Mouse (Mus musculus): ENCODE measurements around the gene F11r.

F11r gene

DNA sequence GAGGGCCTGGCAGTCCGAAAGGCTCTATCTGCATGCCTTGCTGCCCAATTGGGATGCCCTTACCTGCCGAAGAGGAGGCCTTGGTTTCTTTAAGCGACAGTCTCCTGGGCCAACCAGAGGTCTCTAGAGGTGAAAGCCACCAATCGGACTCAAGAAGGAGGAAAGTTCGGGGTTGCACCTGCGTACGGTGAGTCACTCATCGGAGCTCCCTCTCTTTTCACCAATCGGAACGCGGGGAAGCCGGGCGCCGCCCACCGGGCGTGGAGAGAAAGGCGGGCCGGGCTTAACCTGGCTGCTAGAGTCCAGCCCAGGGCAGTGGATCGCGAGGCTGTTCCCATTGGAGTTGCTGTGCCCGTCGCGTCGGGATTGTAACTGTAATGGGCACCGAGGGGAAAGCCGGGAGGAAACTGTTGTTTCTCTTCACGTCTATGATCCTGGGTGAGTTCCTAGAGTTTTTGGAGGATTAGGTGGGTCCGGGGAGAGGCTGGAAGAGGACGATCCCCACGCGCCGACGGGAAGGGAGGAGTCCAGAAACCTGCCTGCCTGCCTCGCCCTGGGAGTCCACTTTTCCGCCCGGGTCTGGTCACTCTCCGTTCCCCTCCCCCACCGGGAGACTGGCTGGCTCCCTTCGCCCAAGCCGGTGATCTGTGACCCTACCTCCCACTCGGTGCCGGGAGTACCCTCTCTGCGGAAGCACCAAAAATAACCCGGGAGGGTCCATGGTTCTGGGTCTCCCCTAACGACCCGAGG lies at the start of gene F11r:
F11r (plus strand) TSS at position 272 of the 750 bp plus-strand sequence.
- peak; percentile 95 to 98 for DNase-seq

DNA sequence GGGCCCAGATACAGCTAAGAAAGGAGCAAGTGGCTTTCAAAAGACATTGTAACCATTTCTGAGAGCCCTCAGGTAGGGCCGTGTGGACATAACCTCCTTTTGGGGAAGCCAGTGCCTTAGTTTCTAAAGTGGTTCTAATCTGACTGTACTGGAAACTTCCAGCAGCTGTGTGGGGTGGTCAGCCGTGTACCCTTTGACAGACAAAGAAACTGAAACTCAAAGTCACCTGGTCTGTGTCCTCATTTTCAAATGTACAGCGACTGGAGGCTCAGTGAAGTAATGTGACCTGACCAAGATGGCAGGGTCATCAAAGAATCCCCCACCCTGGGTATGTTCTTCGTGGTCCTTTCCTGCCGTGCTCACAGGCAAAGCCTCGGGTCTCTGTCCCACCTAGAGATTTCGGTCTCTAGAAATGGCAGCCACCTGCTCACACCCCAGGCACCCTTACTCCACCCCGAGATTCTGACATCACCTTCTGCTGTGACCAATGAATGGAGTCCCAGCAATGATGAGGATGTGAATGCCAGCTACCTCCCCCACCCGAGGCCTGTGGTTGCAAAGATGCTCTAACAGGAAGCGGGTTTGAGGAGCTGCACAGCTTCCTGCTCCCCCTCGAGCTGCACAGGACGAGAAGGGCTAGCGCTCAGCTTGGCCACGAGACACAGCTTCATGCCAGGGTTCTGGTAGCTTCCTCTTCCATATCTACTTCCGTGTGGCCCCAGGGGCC lies 48.8 kb upstream of the F11r start, which contains the start of gene Arhgap30:
Arhgap30 (plus strand) TSS at position 579 of the 727 bp plus-strand sequence.
- peak in 1 of 2 experiments; percentile 53 for DNase-seq

DNA sequence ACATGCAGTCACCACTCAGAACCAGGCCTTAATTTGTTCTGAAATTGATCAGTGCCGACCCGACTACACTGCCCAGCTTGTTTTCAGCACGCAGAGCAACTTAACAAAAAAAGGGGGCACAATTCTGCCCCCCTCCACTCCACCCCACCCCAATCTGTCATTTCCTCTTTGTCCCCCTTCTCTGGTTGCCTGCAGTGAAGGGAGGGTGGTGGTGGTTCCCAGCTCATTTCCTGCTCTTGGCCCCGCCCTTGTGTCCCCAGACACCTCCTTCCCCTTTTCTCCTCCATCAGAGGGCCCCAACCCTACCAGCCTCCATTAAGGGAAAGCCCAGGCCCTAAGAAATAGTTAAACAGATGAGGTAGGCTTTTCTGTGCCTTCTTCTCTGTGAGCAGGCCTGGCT lies 47.2 kb upstream of the F11r start:
- DNase-seq = no peak

DNA sequence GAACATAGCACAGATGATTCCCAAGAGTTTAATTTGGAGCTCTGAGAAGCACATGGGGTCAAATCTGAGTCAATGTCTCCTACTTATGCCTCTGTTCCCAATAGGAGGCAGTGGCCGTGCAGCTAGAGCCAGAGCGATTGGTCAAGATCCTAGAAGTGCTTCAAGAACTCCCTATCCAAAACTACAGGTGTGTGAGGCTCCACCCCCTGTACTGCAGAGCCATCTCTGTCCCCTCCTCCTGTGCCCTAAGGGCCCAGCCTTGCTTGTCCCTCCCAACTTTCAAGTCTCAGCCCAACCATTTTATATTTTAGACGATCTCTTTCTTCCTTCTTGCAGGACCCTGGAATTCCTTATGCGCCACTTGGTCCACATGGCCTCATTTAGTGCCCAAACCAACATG lies 35.5 kb upstream of the F11r start:
- no peak for DNase-seq

DNA sequence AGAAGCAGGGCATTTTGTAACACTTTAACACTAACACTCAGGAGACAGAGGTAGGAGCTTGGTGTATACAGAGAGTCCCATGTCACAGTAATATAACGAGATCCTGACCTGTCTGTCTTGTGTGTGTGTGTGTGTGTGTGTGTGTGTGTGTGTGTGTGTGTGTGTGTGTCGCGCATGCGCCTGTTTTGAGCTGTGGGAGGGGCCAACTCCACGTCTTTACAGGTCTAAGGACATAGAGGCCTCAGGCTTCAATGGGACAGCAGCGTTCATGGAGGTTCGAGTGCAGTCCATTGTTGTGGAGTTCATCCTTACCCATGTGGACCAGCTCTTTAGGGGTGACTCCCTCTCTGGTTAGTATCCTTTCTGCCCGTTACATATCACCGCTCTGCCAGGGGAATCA lies 34.3 kb upstream of the F11r start:
- DNase-seq = no peak

DNA sequence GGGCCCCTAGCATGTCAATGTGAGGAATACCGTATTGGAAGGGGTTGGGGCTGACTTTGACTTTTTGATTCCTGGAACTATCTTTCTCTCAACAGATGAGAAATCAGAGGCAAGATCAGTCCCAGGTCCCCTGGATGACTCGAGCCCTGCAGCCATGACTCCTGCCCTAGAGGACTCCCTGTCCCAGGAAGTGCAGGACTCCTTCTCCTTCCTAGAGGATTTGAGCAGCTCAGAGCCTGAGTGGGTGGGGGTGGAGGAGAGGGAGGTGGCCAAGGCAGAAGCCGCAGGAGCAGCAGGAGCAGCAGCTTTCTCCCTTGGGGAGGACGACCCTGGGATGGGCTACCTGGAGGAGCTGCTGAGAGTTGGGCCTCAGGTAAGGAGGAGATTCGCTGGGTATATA lies 30.1 kb upstream of the F11r start:
- no peak for DNase-seq

DNA sequence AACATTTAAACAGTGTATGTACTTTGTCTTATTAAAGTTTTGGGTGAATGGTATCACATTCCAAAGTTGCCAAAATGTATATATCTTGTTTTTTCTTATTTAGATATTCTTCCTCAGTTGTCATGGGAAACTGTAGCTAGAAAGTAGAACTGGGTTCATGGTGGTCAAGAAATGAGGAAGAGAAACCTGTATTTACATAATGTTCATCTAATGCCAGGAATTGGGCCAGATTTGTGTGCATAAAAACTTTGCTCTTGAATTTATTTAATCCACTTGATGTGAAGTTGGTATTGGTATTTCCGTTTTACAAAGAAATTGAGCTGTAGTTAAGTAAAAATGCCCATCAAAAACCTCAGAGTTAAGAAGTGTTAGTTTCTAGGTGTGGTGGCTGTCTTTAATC lies 27.1 kb upstream of the F11r start:
- no peak for DNase-seq

DNA sequence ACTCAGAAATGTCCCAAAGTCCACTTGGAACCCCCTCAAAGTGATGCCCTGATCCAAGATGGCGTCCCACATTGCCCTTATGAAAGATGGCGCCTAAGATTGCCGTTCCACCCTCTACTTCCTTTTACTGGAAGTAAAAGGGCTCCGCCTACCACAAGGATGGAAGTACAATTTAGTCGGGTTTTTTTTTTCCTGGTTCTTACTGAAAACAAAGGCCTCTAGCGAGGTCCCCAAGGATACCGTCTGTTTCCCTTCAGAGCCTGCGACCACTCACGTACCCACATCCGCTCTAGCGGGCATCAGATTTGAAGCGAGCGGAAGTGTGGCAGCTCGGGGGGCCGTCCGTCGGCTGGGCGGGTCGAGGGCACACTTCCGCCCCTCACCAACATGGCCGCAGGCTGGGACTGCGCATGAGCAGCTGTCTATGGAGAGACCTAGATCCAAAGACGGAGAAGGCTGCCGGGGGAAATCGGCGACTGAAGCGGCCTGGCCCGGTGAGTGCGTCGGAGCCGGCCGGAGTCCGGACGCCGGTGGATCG lies 26.3 kb upstream of the F11r start, which contains the start of gene Usf1:
Usf1 (plus strand) TSS at position 367 of the 538 bp plus-strand sequence.
- DNase-seq = peak; percentile 95 to 97

DNA sequence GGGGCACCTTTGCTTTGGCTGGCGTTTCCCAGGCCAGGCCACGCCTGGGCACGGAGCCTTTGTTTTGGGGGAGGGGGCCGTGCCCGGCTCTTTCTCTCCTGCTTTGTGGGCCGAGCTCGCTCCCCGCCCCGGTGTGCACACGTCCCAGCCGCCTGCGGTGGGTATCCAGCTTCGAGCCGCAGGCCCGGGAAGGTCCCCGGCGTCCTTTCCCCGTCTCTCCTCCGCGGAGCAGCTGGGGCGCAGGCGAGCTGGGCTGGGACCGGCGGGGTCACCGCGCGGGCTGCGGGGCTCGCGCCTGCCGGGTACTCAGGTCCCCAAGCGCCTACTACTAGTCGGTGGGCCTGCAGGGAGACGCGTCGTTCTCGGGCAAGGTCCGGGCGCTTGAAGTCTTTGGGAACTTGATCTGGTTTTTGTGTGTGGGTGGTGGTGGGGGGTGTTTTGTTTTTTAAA lies 25.8 kb upstream of the F11r start:
- no peak for DNase-seq

DNA sequence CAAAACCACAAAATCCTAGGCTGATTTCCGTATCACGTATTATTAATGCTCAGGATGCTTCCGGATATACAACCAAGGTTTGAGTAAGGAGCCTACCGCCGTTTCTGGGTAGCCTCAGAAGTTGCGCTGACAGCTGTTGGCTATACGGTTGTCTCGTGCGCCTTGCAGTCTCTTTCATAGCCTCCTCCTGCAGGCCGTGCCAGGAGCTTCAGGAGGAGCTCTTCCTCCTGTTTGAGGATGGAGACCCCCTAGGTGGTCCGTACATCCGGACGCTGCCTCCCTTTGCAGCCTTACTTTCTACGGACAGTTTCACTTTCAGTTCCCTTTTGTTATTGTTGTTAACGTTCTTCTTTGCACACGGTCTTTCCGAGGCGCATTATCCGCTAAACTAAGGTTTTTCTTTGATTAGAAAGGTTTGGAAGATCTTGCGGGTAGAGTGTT lies 25.3 kb upstream of the F11r start:
- peak; percentile 23 to 51 for DNase-seq

DNA sequence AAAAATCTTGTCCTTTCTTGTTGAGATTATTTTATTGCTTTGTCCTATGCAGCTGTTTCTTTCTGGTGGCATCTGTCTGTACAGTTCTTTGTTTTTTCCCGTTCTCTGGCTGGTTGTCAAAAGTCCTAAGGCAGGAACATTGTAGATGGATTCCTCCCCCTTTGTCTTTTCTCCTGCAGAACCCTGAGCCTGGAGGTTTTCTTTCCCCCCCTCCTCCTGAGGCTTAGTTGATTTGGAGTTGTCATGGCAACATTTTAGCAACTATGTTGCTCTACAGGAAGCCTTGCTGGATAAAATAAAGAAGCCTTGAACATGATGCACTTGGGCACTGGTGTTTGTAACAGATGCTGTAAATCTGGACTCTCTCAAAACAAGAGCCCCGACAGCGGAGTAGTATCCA lies 24.9 kb upstream of the F11r start:
- no peak for DNase-seq

DNA sequence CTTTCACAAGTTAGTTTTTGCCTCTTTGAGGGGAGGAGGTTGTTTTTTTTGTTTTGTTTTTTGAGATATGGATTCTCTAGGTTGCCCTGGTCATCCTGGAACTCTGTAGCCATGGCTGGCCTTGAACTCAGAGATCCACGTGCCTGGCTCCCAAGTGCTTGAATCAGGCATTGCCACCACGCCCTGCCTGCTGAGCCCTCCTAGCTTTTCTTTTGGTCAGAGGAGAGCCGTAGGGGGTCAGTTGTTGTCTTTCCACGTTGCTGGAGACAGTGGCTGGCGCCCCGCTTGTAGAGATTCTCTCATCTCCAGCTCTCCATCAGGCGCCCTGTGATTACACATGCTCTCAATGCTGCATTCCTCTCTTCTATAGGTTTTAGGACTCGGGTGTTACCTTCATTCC lies 23.7 kb upstream of the F11r start:
- DNase-seq = no peak

DNA sequence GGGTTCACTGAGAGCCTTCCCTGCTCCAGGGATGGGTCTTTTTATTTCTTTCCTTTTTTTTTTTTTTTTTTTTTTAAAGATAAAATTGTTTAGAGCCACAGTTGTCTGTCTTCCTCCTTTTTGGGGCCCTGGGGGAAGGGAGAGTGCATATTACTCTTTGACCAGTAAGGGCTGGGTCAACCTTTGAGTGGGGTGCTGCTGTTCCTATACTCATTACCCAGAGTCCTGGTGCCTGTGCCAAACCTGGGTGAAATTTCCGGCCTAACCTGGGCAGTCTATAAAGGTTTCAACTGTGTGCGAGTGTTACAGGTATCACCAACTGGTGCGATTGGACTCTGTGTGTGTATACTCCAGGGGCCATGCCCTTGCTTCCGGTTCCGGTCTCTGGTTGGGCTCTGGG lies 18.7 kb upstream of the F11r start, which contains the start of gene Tstd1:
Tstd1 (plus strand) TSS at position 213 of the 400 bp plus-strand sequence.
- peak; percentile 72 to 88 for DNase-seq

DNA sequence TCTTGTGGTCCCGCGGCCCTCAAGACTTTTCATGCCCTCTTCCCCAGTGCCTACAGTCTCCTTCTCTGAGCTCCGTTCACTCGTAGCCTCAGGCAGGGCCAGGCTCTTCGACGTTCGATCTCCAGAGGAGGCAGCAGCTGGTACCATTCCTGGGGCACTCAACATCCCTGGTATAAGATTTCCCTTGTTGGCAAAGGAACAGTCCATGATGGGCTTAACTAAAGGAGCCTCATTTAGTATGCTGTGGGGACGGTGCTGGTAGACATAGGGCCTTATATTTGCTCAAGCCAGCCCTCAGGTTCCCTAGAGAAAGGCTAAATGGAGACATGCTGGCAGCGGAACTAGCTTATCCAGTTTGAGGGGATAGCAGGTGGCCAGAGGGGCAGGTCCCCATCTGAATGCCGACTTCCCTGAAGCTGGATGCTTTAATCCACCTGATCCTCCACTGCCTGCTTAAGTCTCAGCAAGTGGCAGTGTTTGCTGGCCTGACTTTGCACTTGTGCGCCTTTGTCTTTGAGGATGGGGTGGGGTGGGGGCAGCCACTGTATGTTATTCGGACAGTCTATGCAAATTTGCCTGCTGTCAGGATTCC lies 17.9 kb upstream of the F11r start:
- DNase-seq = peak in 1 of 2 experiments; percentile 40

DNA sequence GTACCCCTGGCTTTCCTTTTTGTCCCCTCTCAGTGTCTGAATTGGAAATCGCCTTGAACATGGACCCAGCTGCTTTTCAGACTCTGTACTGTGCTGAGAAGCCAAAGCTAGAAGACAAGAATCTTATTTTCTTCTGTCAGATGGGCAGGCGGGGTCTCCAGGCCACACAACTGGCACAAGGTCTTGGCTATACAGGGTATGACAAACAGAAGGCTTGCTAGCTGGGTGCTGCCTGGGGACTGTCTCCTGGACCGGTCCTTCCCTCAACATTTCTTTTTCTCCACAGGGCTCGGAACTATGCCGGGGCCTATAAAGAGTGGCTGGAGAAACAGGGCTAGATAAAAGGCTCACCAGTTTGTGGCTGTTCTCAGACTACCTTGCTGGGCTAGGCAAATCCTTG lies 17.4 kb upstream of the F11r start:
- no peak for DNase-seq

DNA sequence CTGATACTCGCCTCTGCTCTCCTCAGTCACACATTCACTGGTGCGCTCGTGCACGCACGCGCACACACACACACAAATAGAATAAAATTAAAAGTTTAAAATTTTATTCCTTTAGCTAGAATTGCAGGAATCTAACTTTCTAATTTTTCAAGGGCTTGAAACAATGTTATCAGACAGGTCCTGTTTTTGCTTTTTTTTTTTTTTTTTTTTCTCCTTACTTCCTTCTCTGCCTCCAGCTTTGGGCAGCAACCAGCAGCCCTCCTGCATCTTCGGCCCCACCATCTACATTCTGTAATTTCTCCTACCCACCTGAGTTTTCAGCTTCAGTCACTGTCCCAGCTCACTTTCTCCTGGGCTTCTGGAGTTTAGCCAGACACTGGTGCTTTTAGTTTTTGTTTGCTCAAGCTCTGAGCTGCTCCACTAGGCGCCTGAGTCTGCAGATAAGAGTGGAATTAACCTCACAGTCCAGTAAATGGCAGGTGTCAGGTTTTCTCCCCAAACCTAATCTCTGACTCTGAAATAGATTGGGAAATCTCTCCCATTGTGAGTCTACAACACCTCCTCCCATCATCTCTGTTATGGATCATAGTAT lies 14.7 kb upstream of the F11r start:
- DNase-seq = no peak

DNA sequence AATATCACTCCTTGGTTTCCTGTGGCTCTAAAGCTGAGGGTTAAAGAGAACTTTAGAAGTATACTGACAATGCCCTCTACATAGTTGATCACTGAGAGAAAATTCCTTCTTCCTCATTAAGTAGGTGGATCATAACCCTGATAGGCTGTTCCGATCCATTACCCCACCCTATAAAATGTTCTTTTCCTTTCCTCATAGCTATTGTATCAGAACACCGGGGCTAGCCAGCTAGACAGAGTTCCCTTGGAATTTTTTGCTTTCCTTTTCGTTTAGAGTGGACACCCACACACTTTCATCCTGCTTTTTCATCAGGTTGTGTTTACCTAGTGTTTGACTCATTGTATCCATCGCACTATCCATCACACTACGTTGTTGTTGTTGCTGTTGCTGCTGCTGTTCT lies 12.7 kb upstream of the F11r start:
- no peak for DNase-seq

DNA sequence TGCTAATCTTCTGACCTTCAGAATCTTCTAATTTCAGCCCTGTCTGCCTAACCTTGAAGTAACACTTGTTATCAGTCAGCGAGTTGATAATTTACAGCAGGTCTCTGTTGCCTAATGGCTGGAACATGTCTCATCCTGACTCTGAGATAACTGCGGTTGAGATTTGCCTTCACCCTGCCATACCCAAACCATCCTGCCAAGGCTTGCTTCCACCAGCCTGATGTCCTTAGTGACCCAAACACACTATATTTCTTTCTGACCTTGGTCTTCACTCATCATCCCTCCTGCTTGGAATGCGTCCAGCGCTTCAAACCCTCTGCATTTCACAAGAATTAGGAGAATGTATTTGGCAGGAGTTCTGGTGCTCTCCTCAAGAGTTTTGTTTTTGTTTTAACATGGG lies 12.2 kb upstream of the F11r start:
- peak; percentile 35 to 40 for DNase-seq

DNA sequence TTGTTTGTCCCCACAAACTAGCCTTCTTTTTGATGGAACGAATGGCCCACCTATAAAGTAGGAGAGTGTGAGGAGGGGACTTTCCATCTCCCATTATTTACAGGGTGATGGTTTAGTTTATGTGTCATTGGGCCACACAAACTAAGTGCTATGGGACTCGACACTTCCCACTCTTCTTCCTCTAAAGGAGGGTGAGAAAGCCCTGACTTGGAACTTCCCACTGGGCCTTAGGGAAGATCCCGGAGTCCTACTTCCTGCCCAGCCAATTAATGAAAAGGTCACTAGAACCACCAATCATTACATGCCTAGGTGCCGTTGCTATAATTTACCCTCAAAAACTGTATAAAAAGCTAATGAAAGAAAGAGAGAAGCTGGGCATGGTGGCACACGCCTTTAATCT lies 5.2 kb upstream of the F11r start:
- DNase-seq = no peak

DNA sequence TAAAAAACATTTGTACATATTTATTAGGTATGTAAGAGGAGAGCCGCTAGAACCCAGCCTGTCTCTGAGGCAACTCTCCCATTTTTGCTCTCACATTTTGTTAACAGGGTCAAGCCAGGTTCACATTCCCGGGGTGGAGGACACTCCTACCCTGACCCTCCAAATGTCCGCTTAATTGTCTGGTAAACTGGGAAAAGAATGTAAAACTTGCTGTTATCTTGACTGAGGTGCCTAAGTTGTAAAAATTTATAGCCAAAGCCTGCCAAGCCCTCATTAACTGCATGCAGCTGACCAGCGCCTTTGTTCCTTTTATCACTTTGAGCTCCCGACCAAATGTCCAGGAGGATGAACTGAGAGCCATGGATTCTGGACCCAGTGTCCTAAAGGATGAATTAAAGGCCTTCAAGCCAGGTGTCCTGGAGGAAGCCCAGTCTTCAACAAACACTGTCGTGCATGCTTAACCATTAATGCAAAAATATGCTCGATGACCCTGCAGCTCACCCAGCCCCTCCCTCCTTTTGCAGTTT lies 2.0 kb upstream of the F11r start:
- DNase-seq = no peak

DNA sequence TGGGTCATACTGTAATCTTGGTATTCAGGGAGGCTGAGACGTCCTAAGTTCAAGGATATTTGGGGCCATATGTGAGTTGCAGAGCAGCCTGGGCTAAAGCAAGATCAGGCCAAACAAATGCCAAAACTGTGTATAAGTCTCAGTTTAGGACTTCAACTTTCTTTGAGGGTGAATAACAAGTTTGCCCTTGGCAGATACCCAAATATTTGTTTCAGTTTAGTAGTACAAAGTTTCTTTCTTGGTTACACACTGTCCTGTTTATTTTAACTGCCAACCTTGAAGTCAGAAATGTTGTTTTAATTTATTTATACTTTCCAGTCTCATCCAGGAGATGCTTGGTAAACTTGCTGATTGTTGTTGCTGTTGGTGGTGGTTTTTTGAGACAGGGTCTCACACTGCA lies 1.4 kb upstream of the F11r start:
- DNase-seq = no peak

DNA sequence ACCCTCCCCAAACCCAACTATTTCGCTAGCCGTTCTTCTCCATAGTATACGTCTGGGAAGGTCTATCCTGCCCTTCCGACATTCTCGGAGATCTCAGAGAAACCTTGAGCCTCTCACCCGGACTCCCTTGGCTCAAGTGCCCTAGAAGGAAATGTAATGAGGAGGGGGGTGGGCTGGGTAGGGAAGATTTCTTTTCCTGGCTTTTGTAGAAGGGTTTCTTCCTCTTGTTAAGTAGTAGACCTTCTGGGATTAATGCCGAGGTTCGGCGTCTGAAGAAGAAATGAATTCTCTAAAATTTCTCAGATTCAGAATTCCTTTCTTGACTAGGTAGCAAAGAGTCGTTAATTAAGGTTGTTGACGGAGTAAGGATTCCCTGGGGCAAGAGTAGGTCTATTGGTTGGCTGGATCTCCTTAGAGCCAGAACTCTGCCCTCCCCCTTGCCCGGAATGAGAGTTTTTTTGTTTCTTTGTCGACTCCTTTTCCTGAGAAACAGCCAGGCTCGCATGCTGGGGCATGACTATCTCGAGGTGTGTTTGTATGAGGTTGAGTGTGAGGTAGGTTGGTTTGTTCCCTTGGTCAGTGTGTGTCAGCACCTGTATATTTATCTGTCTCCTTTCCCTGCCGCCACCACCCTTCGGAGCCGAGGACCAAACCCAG lies 807 bp downstream of the F11r start:
- peak; percentile 39 to 57 for DNase-seq

Data from kidney, postnatal 25 days (tissue).